Mouse (Mus musculus): ENCODE results near the gene Ipo11. TPM values are rescaled to one million over a fixed set of nuclear protein-coding genes. Genes with fewer than 3 reads are reported as not detected.

Ipo11 gene
- polyA plus RNA-seq, 1 experiment from 2014 or later: 14.3 TPM

DNA sequence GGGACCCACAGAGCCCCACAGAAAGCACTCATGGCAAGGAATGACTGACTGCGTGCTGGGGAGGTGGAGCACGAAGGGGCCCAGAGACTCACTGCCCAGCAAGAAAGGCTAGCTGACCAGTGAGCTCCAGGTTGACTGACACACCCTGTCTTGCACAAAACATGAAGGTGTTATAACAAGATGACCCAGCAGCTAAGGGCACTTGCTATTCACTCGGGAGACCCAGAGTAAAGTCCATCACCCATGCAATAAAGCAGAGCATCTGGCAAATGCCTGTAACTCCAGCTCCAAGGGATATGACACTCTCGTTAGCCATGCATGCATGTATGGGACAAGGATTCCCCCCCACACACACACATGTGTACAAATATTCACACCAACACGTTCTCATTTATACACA lies 78.0 kb downstream of the Ipo11 start:
- ATAC-seq (ENCODE audit: low FRiP score, low TSS enrichment): no peak
- DNase-seq (ENCODE audit: low spot score): no peak
- no peak overlapping the region for H3K4me2 ChIP-seq (replicated peaks; ENCODE audit: low read depth)
- TF ChIP-seq EP300 (optimal IDR thresholded peaks at IDR 0.05) (no peak), CTCF (IDR thresholded peaks at IDR 0.05; ENCODE audit: low read depth) (no peak)
- H3K9ac ChIP-seq (ENCODE audit: low read length): no peak overlapping the region
- 84% methylated on average over 5 of the region's 5 CpGs for WGBS
- H3K27me3 ChIP-seq (ENCODE audit: control insufficient read depth, insufficient read depth, low read length): no peaks in the 10 kb centered on the region
- H3K9me3 ChIP-seq (ENCODE audit: control insufficient read depth, low read length): no peaks in the 10 kb centered on the region
- no peak overlapping the region for H3K4me3 ChIP-seq (ENCODE audit: low read depth, low read length)
- no peaks in the 10 kb centered on the region for H3K36me3 ChIP-seq (ENCODE audit: control insufficient read depth, insufficient read depth, low read length)
- H3K4me1 ChIP-seq (replicated peaks; ENCODE audit: control insufficient read depth, insufficient read depth): no peaks in the 10 kb centered on the region
- H3K27ac ChIP-seq (replicated peaks): no peak overlapping the region

DNA sequence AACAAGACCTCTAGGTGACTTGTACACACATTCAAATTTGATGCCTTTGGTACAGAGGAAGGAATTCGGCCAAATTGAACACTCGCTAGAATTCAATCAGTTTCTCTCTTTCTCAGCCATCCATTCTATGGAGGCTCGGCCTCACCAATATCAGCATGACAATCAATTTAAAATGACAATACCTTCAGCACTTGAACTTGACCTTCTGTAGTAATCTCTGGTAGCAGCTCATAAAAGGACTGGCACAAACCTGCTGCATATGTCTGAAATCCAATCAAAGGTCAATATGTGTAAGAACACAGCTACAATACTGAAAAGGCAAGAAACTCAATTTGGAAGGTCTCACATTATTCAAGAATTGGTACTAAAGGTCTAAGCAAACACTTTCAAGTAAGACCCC lies 80.2 kb downstream of the Ipo11 start:
- no peaks in the 10 kb centered on the region for H3K36me3 ChIP-seq (ENCODE audit: control insufficient read depth, insufficient read depth, low read length)
- no peak overlapping the region for H3K4me2 ChIP-seq (replicated peaks; ENCODE audit: low read depth)
- H3K4me1 ChIP-seq (replicated peaks; ENCODE audit: control insufficient read depth, insufficient read depth): no peaks in the 10 kb centered on the region
- no peak overlapping the region for H3K4me3 ChIP-seq (ENCODE audit: low read depth, low read length)
- no peak overlapping the region for H3K9ac ChIP-seq (ENCODE audit: low read length)
- DNase-seq (ENCODE audit: low spot score): no peak
- ATAC-seq (ENCODE audit: low FRiP score, low TSS enrichment): no peak
- H3K9me3 ChIP-seq (ENCODE audit: control insufficient read depth, low read length): no peaks in the 10 kb centered on the region
- no peaks in the 10 kb centered on the region for H3K27me3 ChIP-seq (ENCODE audit: control insufficient read depth, insufficient read depth, low read length)
- WGBS: 96% methylated on average over 3 of the region's 3 CpGs
- no peak for TF ChIP-seq EP300 (optimal IDR thresholded peaks at IDR 0.05)
- TF ChIP-seq CTCF (IDR thresholded peaks at IDR 0.05; ENCODE audit: low read depth): no peak
- no peak overlapping the region for H3K27ac ChIP-seq (replicated peaks)

DNA sequence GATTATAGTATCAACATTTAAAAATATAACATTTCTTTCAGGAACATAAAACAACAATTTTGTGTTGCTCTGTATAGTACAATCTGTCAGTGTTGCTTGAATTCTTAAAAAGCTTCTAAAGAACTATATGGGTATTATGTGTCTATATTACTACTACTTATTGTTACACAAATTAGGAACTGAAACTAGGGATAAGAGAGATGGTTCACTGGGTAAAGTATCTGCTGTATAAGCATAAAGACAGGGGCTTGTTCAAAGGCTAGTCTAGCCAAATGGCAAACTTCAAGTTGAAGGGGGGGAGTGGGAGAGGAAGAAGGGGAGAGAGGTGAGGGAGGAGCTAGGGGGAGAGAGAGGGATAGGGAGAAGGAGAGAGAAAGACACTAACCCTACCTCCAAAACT lies 89.2 kb downstream of the Ipo11 start:
- no peaks in the 10 kb centered on the region for H3K36me3 ChIP-seq (ENCODE audit: control insufficient read depth, insufficient read depth, low read length)
- no peaks in the 10 kb centered on the region for H3K27me3 ChIP-seq (ENCODE audit: control insufficient read depth, insufficient read depth, low read length)
- no peak overlapping the region for H3K4me3 ChIP-seq (ENCODE audit: low read depth, low read length)
- no peaks in the 10 kb centered on the region for H3K4me1 ChIP-seq (replicated peaks; ENCODE audit: control insufficient read depth, insufficient read depth)
- H3K4me2 ChIP-seq (replicated peaks; ENCODE audit: low read depth): no peak overlapping the region
- DNase-seq (ENCODE audit: low spot score): no peak
- no peak overlapping the region for H3K9ac ChIP-seq (ENCODE audit: low read length)
- TF ChIP-seq EP300 (optimal IDR thresholded peaks at IDR 0.05) (no peak), CTCF (IDR thresholded peaks at IDR 0.05; ENCODE audit: low read depth) (no peak)
- ATAC-seq (ENCODE audit: low FRiP score, low TSS enrichment): no peak
- H3K27ac ChIP-seq (replicated peaks): no peak overlapping the region
- H3K9me3 ChIP-seq (ENCODE audit: control insufficient read depth, low read length): no peaks in the 10 kb centered on the region

DNA sequence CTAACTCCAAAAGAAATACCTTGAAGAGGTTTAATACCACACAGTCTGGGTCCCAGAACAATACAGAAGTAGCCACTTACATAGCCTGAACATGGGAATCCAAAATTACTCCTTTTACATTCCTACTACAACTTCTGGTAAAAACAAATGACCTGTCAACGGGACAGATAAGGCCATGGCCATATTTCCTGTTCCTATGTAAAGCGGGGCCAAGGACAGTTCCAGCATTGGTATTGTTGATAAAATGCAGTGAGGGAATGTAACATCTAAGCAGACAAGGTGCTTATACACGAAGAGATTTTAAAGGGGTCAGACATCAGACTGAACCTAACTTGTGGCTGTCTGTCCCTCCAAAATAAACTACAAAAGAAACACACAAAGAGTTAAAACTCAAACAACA lies 91.8 kb downstream of the Ipo11 start:
- Histone ChIP-seq H3K36me3 (ENCODE audit: control insufficient read depth, insufficient read depth, low read length) (peaks cover 3% of the 10 kb centered on the region; the same call in 1 of the 2 replicates), H3K4me1 (replicated peaks; ENCODE audit: control insufficient read depth, insufficient read depth) (no peaks in the 10 kb centered on the region), H3K4me3 (ENCODE audit: low read depth, low read length) (no peak overlapping the region), H3K27ac (replicated peaks) (no peak overlapping the region), H3K27me3 (ENCODE audit: control insufficient read depth, insufficient read depth, low read length) (no peaks in the 10 kb centered on the region), H3K9me3 (ENCODE audit: control insufficient read depth, low read length) (no peaks in the 10 kb centered on the region), H3K4me2 (replicated peaks; ENCODE audit: low read depth) (no peak overlapping the region), H3K9ac (ENCODE audit: low read length) (no peak overlapping the region)
- DNase-seq (ENCODE audit: low spot score) (no peak), ATAC-seq (ENCODE audit: low FRiP score, low TSS enrichment) (no peak)
- TF ChIP-seq CTCF (IDR thresholded peaks at IDR 0.05; ENCODE audit: low read depth): no peak
- TF ChIP-seq EP300 (optimal IDR thresholded peaks at IDR 0.05): no peak
- WGBS: 58% methylated on average over 3 of the region's 3 CpGs

DNA sequence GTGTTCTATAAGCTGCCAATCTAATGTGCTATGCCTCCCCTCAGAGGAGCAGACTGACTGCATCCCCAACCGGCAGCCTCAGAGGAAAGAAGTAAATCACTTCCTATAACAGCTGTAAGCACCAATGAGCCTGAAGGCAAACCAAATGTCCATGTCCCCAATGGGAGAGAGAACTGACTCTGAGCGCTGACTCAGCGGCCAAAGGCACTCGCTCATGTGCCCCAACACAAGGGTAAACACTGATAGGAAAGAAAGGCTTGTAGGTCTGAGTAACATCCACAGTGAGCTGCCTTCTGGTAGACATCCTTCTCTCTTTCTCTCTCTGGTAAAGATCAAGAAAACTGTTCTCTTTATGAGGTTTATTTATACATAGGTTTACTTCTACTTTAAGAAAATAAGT lies 94.2 kb downstream of the Ipo11 start:
- Histone ChIP-seq H3K9ac (ENCODE audit: low read length) (no peak overlapping the region), H3K9me3 (ENCODE audit: control insufficient read depth, low read length) (no peaks in the 10 kb centered on the region), H3K36me3 (ENCODE audit: control insufficient read depth, insufficient read depth, low read length) (peaks cover 3% of the 10 kb centered on the region; the same call in 1 of the 2 replicates), H3K4me1 (replicated peaks; ENCODE audit: control insufficient read depth, insufficient read depth) (no peaks in the 10 kb centered on the region), H3K4me2 (replicated peaks; ENCODE audit: low read depth) (no peak overlapping the region), H3K27me3 (ENCODE audit: control insufficient read depth, insufficient read depth, low read length) (no peaks in the 10 kb centered on the region), H3K4me3 (ENCODE audit: low read depth, low read length) (no peak overlapping the region), H3K27ac (replicated peaks) (no peak overlapping the region)
- 81% methylated on average over 4 of the region's 4 CpGs for WGBS
- TF ChIP-seq CTCF (IDR thresholded peaks at IDR 0.05; ENCODE audit: low read depth): no peak
- TF ChIP-seq EP300 (optimal IDR thresholded peaks at IDR 0.05): no peak
- no peak for DNase-seq (ENCODE audit: low spot score)
- ATAC-seq (ENCODE audit: low FRiP score, low TSS enrichment): no peak

DNA sequence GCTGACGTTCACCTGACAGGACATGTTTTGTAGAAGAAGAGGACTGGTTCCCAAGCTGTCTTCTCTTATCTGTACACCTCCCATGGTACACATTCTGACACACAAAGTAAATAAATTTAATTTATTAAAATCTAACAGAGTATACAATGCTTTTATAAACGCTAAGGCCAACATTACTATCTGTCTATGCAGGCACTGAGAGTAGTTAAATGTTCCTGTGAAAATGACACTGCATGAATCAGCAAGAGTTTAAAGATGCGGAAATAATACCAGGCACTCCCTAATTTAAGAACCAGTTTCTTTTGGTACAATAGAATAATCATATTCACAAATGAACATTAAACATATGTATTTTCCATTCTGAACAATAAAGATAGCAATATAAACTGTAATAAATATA lies 98.0 kb downstream of the Ipo11 start:
- 71% methylated on average over 3 of the region's 3 CpGs for WGBS
- Histone ChIP-seq H3K4me1 (replicated peaks; ENCODE audit: control insufficient read depth, insufficient read depth) (no peaks in the 10 kb centered on the region), H3K27me3 (ENCODE audit: control insufficient read depth, insufficient read depth, low read length) (no peaks in the 10 kb centered on the region), H3K36me3 (ENCODE audit: control insufficient read depth, insufficient read depth, low read length) (peaks cover 3% of the 10 kb centered on the region; the same call in 1 of the 2 replicates), H3K27ac (replicated peaks) (no peak overlapping the region), H3K9me3 (ENCODE audit: control insufficient read depth, low read length) (no peaks in the 10 kb centered on the region), H3K4me2 (replicated peaks; ENCODE audit: low read depth) (no peak overlapping the region), H3K4me3 (ENCODE audit: low read depth, low read length) (no peak overlapping the region), H3K9ac (ENCODE audit: low read length) (no peak overlapping the region)
- ATAC-seq (ENCODE audit: low FRiP score, low TSS enrichment) (no peak), DNase-seq (ENCODE audit: low spot score) (no peak)
- TF ChIP-seq EP300 (optimal IDR thresholded peaks at IDR 0.05) (no peak), CTCF (IDR thresholded peaks at IDR 0.05; ENCODE audit: low read depth) (no peak)

Data from stomach, postnatal 0 days (tissue).